Mouse (Mus musculus) lung, adult 2 months (tissue): ENCODE data around the gene Ston2. TPM values are rescaled to one million over a fixed set of nuclear protein-coding genes. Genes with fewer than 3 reads are reported as not detected.

ENCODE experiments used
- DNase-seq: peaks from one replicate; pipeline ENCODE4 v3.0.0; 2022
- H3K4me1 ChIP-seq: fragments of 200-500 bp; 2 replicates; pipeline ENCODE4 v1.6.1; 2011; ENCODE audit warnings: low read length; ENCODE audit not compliant: control insufficient read depth, insufficient read depth
- H3K4me3 ChIP-seq: fragments of 200-500 bp; replicated peaks from 2 replicates; pipeline ENCODE3; 2011; ENCODE audit warnings: low read depth, mild to moderate bottlenecking, control low read depth, low read length; ENCODE audit errors: extremely low read depth
- CTCF ChIP-seq: fragments of 200-500 bp; IDR thresholded peaks from 2 replicates; pipeline ENCODE4 v1.5.1; 2011; ENCODE audit warnings: mild to moderate bottlenecking, low read length, control low read depth; ENCODE audit not compliant: insufficient read depth
- POLR2A ChIP-seq: fragments of 200-500 bp; IDR thresholded peaks from 2 replicates; pipeline ENCODE4 v1.6.1; 2011; ENCODE audit warnings: low read depth, mild to moderate bottlenecking, control low read depth, low read length, borderline replicate concordance; ENCODE audit errors: extremely low read depth
- WGBS: fragments of 180-500 bp; shearing (Covaris S2); methylation state at CpG from one replicate; pipeline ENCODE4 v1.1.7; 2018; 5-methylcytosine and 5-hydroxymethylcytosine counted together
- polyA plus RNA-seq: library from polyadenylated mRNA; depleted of rRNA; stranded (reverse); fragments of >200 nt; gene quantifications from 2 replicates; pipeline ENCODE4 v1.2.3, GENCODE M21; 2012

The Ston2 gene
- polyA plus RNA-seq, 1 experiment, result 22.2 TPM

DNA sequence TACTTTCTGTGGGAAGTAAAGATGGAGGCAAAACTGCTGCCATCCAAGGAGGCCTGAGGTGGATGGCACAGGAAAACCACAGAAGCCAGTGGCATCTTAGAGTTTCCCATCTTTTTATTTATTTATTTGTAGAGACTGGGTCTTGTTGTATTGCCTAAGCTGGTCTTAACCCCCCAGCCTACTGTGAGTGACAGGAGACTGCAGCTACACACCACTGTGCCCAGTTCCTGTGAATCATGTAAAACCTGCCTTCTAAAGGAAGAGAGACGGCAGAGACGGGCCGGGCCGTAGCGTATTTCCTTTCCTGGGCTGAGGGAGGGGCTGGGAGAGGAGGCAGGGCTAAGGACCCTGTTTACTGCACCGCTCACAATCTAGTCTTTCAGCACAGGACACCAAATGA is 19.6 kb upstream of the Ston2 start:
- Histone ChIP-seq H3K4me1 (no peaks in the 10 kb centered on the region), H3K4me3 (no peak overlapping the region)
- WGBS, result 62% methylated on average over 6 of the region's 6 CpGs
- TF ChIP-seq POLR2A (no peak), CTCF (no peak)
- no peak for DNase-seq

DNA sequence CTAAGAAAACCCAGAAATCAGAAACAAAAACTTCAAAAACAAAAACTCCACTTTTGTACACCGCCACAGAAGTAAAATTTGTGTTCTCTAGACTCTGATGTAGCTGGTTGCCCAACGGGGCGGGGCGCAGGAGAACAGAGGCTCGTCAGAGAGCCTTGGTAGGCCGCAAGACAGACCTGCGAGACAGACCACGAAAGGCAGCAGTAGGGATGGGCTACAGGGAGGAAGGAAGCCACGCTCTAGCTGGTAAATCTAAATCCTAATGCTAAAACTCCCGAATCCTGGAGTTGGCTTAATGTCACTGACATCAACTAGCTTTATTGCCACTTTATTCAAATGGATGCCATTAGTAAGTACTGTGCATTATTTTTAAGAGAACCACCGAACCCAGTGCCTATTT is 18.9 kb upstream of the Ston2 start:
- 85% methylated on average over 11 of the region's 11 CpGs for WGBS
- no peak for DNase-seq
- no peaks in the 10 kb centered on the region for H3K4me1 ChIP-seq
- no peak overlapping the region for H3K4me3 ChIP-seq
- TF ChIP-seq CTCF (no peak), POLR2A (no peak)

DNA sequence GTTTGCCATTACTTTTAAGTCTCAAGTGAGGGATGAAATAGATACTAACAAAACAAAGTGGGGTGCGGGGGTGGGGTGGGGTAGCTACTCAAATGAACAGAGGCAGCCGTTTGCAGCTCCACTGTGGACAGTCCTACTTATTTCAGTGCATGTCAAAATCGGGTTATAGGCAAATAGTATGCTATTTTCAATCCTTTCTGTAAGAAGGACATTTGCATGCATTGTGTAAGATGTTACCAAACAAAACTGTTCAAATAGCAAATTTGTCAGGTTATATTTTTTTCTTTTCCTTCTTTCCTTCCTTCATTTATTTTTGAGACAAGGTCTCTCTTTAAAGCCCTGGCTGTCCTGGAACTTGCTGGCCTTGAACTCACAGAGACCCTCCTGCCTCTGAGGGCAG is 16.1 kb upstream of the Ston2 start:
- no peak for DNase-seq
- WGBS, result 71% methylated on average over 3 of the region's 3 CpGs
- no peak for TF ChIP-seq CTCF
- no peak for TF ChIP-seq POLR2A
- H3K4me3 ChIP-seq, result no peak overlapping the region
- no peaks in the 10 kb centered on the region for H3K4me1 ChIP-seq

DNA sequence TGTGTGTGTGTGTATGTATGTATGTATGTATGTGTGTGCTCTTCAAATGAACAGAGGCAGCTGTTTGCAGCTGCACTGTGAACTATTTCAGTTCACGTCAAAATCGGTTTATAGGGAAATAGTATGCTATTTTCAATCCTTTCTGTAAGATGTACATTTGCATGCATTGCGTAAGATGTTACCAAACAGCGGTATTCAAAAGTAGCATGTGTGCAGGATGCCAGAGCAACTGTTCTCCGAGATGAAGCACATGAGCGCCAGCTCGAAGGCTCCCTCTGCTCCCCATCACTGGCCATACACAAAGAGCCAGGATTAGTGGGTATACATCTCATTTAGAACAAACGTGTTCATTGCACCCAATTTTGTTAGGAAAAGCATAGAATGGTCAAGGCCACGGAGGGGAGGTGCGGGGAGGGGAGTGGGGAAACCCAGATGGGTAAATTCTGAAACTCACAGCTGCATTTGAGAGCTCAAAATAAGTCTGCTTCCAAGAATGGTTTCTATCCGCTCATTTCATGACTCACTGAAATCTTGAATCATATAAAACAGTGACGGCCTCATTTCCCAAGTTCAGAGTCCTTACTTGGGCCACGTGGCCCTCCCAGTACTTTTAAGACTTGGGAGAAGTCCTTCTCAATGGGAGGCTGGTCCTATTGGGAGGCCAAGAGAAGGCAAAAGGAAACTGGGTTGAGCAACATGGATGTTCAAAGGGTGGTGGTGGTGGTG is 15.2 kb upstream of the Ston2 start:
- TF ChIP-seq CTCF (no peak), POLR2A (no peak)
- no peaks in the 10 kb centered on the region for H3K4me1 ChIP-seq
- H3K4me3 ChIP-seq, result no peak overlapping the region
- no peak for DNase-seq
- 73% methylated on average over 13 of the region's 13 CpGs for WGBS

DNA sequence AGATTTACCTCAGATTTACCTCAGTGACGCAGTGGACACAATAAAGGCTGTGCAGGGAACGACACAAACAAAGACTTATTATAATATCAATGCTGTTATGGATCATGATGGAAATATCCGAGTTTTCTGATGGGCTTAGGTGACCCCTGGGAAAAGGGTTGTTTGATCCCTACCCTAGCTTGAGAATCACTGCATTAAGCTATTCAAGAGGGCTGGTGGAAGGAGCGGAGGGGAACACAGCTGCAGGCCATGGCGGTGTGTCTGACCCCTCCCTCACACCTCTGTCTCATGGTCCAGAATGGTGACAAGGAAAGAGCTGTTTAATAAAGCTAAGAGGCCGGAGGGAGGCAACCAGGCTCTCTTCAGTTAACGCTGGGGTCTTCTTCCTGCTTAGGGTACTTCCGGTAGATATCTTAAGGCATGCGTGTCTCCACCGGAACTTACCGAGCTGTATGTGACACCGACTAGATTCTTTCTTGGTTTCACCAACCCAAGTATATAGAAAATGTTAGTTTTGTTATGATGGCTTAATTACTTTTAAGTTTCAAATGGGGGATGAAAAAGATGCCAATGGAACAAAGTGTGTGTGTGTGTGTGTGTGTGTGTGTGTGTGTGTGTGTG is 14.5 kb upstream of the Ston2 start:
- 82% methylated on average over 12 of the region's 12 CpGs for WGBS

DNA sequence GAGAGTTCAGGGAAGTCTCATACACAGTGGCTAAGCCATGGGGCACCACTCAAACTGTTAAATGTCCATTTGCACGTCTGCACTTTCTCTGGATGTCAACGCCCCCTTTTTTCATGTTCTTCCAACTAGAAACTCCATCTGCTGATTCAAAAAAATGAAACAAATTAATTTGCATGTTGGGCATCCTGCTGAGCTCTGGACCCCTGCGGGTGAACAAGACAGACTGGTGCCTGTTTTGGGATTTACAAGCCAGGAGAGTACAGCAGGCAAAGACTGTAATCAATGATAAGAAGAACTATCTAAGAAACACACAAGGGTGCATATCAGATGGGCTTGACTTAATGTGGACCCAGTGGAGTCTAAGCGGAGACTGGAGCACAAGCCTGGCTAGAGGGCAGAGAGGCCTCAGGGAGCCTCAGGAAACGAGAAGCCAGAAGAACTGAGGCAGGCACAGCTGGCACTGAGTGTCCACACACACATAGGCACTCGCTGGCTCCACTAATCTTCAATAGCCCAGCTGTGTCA is 12.7 kb upstream of the Ston2 start:
- WGBS, result 71% methylated on average over 6 of the region's 6 CpGs

More for the DNA sequence above, 14.5 kb upstream of the Ston2 start:
- no peaks in the 10 kb centered on the region for H3K4me1 ChIP-seq
- TF ChIP-seq CTCF (no peak), POLR2A (no peak)
- H3K4me3 ChIP-seq, result no peak overlapping the region
- no peak for DNase-seq

DNA sequence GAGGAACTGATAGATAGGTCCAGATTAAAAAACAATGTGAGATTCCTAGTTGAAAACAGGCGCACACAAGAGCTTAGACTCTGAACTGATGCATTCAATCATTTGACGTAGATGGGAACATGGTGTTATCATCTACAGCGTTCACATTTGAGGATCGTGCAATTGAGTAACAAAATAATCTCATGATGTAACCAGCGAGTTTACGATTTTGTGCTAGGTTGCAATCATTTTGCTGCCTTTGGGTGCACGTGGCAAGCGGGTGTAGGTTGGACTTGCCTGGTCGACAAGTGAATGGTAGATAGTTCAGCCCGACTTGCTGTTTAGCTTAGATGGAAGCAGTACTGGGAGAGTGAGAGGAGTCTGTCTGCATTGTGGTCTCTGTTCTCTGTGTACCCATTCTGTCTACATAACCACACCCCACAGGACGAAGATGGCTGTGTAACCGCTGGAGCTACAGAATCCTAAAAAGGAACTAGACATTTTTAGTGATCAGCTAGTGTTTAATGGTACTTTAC is 11.7 kb upstream of the Ston2 start:
- 68% methylated on average over 12 of the region's 12 CpGs for WGBS
- no peaks in the 10 kb centered on the region for H3K4me1 ChIP-seq
- DNase-seq, result no peak
- TF ChIP-seq CTCF (no peak), POLR2A (no peak)
- no peak overlapping the region for H3K4me3 ChIP-seq

More for the DNA sequence above, 12.7 kb upstream of the Ston2 start:
- Histone ChIP-seq H3K4me1 (no peaks in the 10 kb centered on the region), H3K4me3 (no peak overlapping the region)
- no peak for TF ChIP-seq CTCF
- TF ChIP-seq POLR2A, result no peak
- no peak for DNase-seq

DNA sequence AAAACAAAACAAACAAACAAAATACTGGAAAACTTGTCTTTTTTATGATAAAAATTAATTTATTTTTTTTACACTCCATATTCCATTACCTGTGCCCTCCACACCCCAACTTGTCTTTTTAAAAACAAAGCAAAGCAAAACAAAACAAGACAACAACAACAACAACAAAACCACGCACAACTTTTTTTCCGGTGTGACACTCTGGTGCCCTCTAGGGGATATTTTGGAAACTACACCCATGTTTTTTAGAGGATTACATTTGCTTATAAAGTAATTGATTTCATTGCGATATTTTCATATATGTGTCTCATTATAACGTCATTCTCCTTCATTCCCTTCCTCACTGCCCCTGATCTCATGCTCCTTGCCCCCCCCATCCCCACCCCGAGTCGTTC is 11.2 kb upstream of the Ston2 start:
- 11% methylated on average over 6 of the region's 6 CpGs for WGBS
- H3K4me1 ChIP-seq, result no peaks in the 10 kb centered on the region
- TF ChIP-seq POLR2A, result no peak
- TF ChIP-seq CTCF, result no peak
- no peak overlapping the region for H3K4me3 ChIP-seq
- no peak for DNase-seq

DNA sequence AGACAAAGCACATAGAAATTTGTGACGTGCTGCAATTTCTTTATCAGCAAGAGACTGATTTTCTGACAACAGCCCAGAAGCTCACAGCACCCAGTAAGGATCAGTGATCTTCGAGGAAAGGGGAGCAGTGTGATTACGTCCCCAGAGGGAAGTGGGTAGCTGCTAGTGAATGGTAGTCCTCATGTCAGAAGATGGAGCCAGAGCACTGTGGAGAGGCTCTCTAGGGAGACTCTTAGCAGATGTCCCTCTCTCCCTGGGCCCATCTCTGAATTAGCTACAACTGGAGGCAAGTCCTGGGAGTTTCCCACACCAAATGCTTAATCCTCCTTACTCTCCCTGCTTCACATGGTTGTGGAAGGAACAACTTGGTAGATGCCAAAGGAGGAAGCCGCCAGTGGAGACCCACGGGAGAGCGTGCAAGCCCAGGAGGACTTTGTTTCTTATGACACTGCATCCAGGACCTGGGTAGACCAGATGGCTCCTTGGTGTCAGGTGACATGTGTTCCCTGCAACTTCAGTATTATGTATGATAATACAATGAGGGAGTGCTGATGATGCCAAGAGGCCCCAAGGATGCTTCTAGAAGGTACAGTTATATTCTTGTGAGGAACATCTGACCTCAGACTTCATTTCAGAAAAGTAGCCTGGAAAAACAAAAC is 10.7 kb upstream of the Ston2 start:
- no peak for TF ChIP-seq POLR2A
- no peak for TF ChIP-seq CTCF

More for the DNA sequence above, 10.7 kb upstream of the Ston2 start:
- Histone ChIP-seq H3K4me3 (no peak overlapping the region), H3K4me1 (no peaks in the 10 kb centered on the region)
- DNase-seq, result no peak
- 72% methylated on average over 6 of the region's 6 CpGs for WGBS
